Mouse (Mus musculus) embryonic facial prominence, embryonic 12.5 days (tissue): Measurements from ENCODE around the gene Bcas1. TPM values are rescaled to one million over a fixed set of nuclear protein-coding genes. Genes with fewer than 3 reads are reported as not detected.
"Not testable (repeated sequence)": the region's sequence is repeated elsewhere in the genome, so short reads cannot be mapped to it uniquely, and the experiment has no call there.

Experiments used
- ATAC-seq: fragments of 200-750 bp; cut with Nextera tagmentation; 2 replicates; pipeline ENCODE4 v1.8.0; 2017; ENCODE audit not compliant: insufficient number of reproducible peaks, insufficient read depth, low FRiP score, low TSS enrichment
- H3K27ac ChIP-seq: fragments of 300-500 bp; sonication (generic); 2 replicates; pipeline ENCODE4 v1.5.1; 2016; ENCODE audit warnings: mild to moderate bottlenecking
- H3K27me3 ChIP-seq: fragments of 300-500 bp; sonication (generic); 2 replicates; pipeline ENCODE4 v1.6.1; 2016; ENCODE audit warnings: mild to moderate bottlenecking, moderate library complexity
- H3K36me3 ChIP-seq: fragments of 300-500 bp; sonication (generic); 2 replicates; pipeline ENCODE4 v1.6.1; 2016; ENCODE audit warnings: mild to moderate bottlenecking
- H3K4me1 ChIP-seq: fragments of 300-500 bp; sonication (generic); 2 replicates; pipeline ENCODE4 v1.6.1; 2016
- H3K4me2 ChIP-seq: fragments of 300-500 bp; sonication (generic); replicated peaks from 2 replicates; pipeline ENCODE4 v1.6.1; 2016; ENCODE audit warnings: mild to moderate bottlenecking, moderate library complexity
- H3K4me3 ChIP-seq: fragments of 300-500 bp; sonication (generic); 2 replicates; pipeline ENCODE4 v1.5.1; 2016; ENCODE audit warnings: mild to moderate bottlenecking
- H3K9ac ChIP-seq: fragments of 300-500 bp; sonication (generic); 2 replicates; pipeline ENCODE4 v1.6.1; 2016; ENCODE audit warnings: mild to moderate bottlenecking, moderate library complexity
- H3K9me3 ChIP-seq: fragments of 300-500 bp; sonication (generic); 2 replicates; pipeline ENCODE4 v1.6.1; 2016; ENCODE audit warnings: mild to moderate bottlenecking, moderate library complexity
- WGBS: fragments of 180-500 bp; shearing (Covaris S2); methylation state at CpG from one replicate; pipeline ENCODE4 v1.1.7; 2016; 5-methylcytosine and 5-hydroxymethylcytosine counted together
- polyA plus RNA-seq: library from polyadenylated mRNA; unstranded; fragments of >200 nt; fragmentation: Nextera tagmentation; extraction: Ambion mirVana; gene quantifications from 2 replicates; pipeline ENCODE4 v1.2.1, GENCODE M21; 2016

The Bcas1 gene
- polyA plus RNA-seq, 1 experiment from 2014 or later = 1.3 TPM

- H3K9ac ChIP-seq, H3K27me3 ChIP-seq, H3K4me3 ChIP-seq, H3K27ac ChIP-seq, H3K36me3 ChIP-seq, H3K9me3 ChIP-seq, ATAC-seq, H3K4me2 ChIP-seq, H3K4me1 ChIP-seq: not testable (repeated sequence)
- 40% methylated on average over 3 of the region's 4 CpGs for WGBS
These were observed 26.2 kb upstream of the Bcas1 start for GRCm38 (mm10) chr2:170453809-170454208.

- Histone ChIP-seq H3K9ac (no peak overlapping the region), H3K36me3 (no peaks in the 10 kb centered on the region), H3K9me3 (no peaks in the 10 kb centered on the region), H3K4me1 (no peaks in the 10 kb centered on the region), H3K27me3 (no peaks in the 10 kb centered on the region), H3K4me2 (peak overlapping the region; percentile 18; the same call in 1 of the 2 replicates), H3K4me3 (no peak overlapping the region), H3K27ac (no peak overlapping the region)
- ATAC-seq = no peak
- WGBS = 8% methylated on average over 9 of the region's 9 CpGs
These were observed 23.3 kb upstream of the Bcas1 start for GRCm38 (mm10) chr2:170450933-170451332.

- ATAC-seq = no peak
- no peak overlapping the region for H3K9ac ChIP-seq
- WGBS = 72% methylated on average over 10 of the region's 10 CpGs
- H3K27ac ChIP-seq = no peak overlapping the region
- no peaks in the 10 kb centered on the region for H3K9me3 ChIP-seq
- H3K4me1 ChIP-seq = no peaks in the 10 kb centered on the region
- H3K36me3 ChIP-seq = no peaks in the 10 kb centered on the region
- no peak overlapping the region for H3K4me2 ChIP-seq
- H3K27me3 ChIP-seq = no peaks in the 10 kb centered on the region
- H3K4me3 ChIP-seq = no peak overlapping the region
These were observed 20.0 kb upstream of the Bcas1 start for GRCm38 (mm10) chr2:170447651-170448050.

- WGBS = 67% methylated on average over 5 of the region's 5 CpGs
- no peaks in the 10 kb centered on the region for H3K4me1 ChIP-seq
- no peak overlapping the region for H3K4me2 ChIP-seq
- no peak overlapping the region for H3K9ac ChIP-seq
- H3K27me3 ChIP-seq = no peaks in the 10 kb centered on the region
- H3K9me3 ChIP-seq = no peaks in the 10 kb centered on the region
- no peaks in the 10 kb centered on the region for H3K36me3 ChIP-seq
- ATAC-seq = no peak
- H3K4me3 ChIP-seq = no peak overlapping the region
- H3K27ac ChIP-seq = no peak overlapping the region
These were observed 19.3 kb upstream of the Bcas1 start for GRCm38 (mm10) chr2:170446843-170447383.

- H3K9me3 ChIP-seq = no peaks in the 10 kb centered on the region
- no peak overlapping the region for H3K4me3 ChIP-seq
- no peaks in the 10 kb centered on the region for H3K36me3 ChIP-seq
- H3K4me2 ChIP-seq = no peak overlapping the region
- H3K4me1 ChIP-seq = no peaks in the 10 kb centered on the region
- ATAC-seq = no peak
- H3K9ac ChIP-seq = no peak overlapping the region
- 84% methylated on average over 5 of the region's 5 CpGs for WGBS
- H3K27ac ChIP-seq = no peak overlapping the region
- H3K27me3 ChIP-seq = no peaks in the 10 kb centered on the region
These were observed 18.2 kb upstream of the Bcas1 start for GRCm38 (mm10) chr2:170445861-170446260.

- H3K27me3 ChIP-seq = no peaks in the 10 kb centered on the region
- H3K36me3 ChIP-seq = no peaks in the 10 kb centered on the region
- H3K4me3 ChIP-seq = no peak overlapping the region
- 0 out of 2 replicates have a peak, but pooled peaks cover 6% of the 10 kb centered on the region for H3K4me1 ChIP-seq
- H3K4me2 ChIP-seq = no peak overlapping the region
- no peaks in the 10 kb centered on the region for H3K9me3 ChIP-seq
- H3K27ac ChIP-seq = no peak overlapping the region
- ATAC-seq = no peak
- H3K9ac ChIP-seq = no peak overlapping the region
- 68% methylated on average over 3 of the region's 3 CpGs for WGBS
These were observed 14.9 kb upstream of the Bcas1 start for GRCm38 (mm10) chr2:170442535-170442934.

GRCm38 (mm10) chr2:170438782-170439181 lies 11.1 kb upstream of the Bcas1 start:
- Histone ChIP-seq H3K27me3 (no peaks in the 10 kb centered on the region), H3K9me3 (no peaks in the 10 kb centered on the region), H3K27ac (no peak overlapping the region), H3K36me3 (no peaks in the 10 kb centered on the region), H3K9ac (no peak overlapping the region), H3K4me2 (no peak overlapping the region; the same call in 1 of the 2 replicates), H3K4me1 (0 out of 2 replicates have a peak, but pooled peaks cover 10% of the 10 kb centered on the region), H3K4me3 (no peak overlapping the region)
- ATAC-seq = no peak
- 42% methylated on average over 13 of the region's 13 CpGs for WGBS

- no peak overlapping the region for H3K27ac ChIP-seq
- WGBS = 66% methylated on average over 4 of the region's 4 CpGs
- H3K4me3 ChIP-seq = no peak overlapping the region
- no peaks in the 10 kb centered on the region for H3K36me3 ChIP-seq
- no peaks in the 10 kb centered on the region for H3K27me3 ChIP-seq
- H3K9me3 ChIP-seq = no peaks in the 10 kb centered on the region
- H3K4me2 ChIP-seq = no peak overlapping the region
- no peak for ATAC-seq
- no peak overlapping the region for H3K9ac ChIP-seq
- H3K4me1 ChIP-seq = 0 out of 2 replicates have a peak, but pooled peaks cover 10% of the 10 kb centered on the region
These were observed 8.6 kb upstream of the Bcas1 start for GRCm38 (mm10) chr2:170436204-170436603.

- no peak for ATAC-seq
- WGBS = 54% methylated on average over 6 of the region's 6 CpGs
- Histone ChIP-seq H3K4me2 (no peak overlapping the region), H3K4me1 (0 out of 2 replicates have a peak, but pooled peaks cover 4% of the 10 kb centered on the region), H3K27me3 (no peaks in the 10 kb centered on the region), H3K9me3 (no peaks in the 10 kb centered on the region), H3K27ac (no peak overlapping the region), H3K36me3 (no peaks in the 10 kb centered on the region), H3K9ac (no peak overlapping the region), H3K4me3 (no peak overlapping the region)
These were observed 4.5 kb upstream of the Bcas1 start for GRCm38 (mm10) chr2:170432152-170432551.

- no peaks in the 10 kb centered on the region for H3K9me3 ChIP-seq
- no peak overlapping the region for H3K9ac ChIP-seq
- no peak overlapping the region for H3K4me2 ChIP-seq
- H3K27me3 ChIP-seq = no peaks in the 10 kb centered on the region
- no peak overlapping the region for H3K4me3 ChIP-seq
- no peaks in the 10 kb centered on the region for H3K36me3 ChIP-seq
- H3K27ac ChIP-seq = no peak overlapping the region
- ATAC-seq = no peak
- 65% methylated on average over 8 of the region's 8 CpGs for WGBS
- H3K4me1 ChIP-seq = no peaks in the 10 kb centered on the region
These were observed 1.3 kb upstream of the Bcas1 start for GRCm38 (mm10) chr2:170428966-170429365.

GRCm38 (mm10) chr2:170424131-170424530 lies 3.5 kb downstream of the Bcas1 start:
- Histone ChIP-seq H3K4me1 (no peaks in the 10 kb centered on the region), H3K9ac (no peak overlapping the region), H3K27me3 (no peaks in the 10 kb centered on the region), H3K36me3 (no peaks in the 10 kb centered on the region), H3K9me3 (no peaks in the 10 kb centered on the region), H3K4me2 (no peak overlapping the region), H3K27ac (no peak overlapping the region), H3K4me3 (no peak overlapping the region)
- no peak for ATAC-seq
- WGBS = 86% methylated on average over 3 of the region's 3 CpGs

GRCm38 (mm10) chr2:170421924-170422323 lies 5.7 kb downstream of the Bcas1 start:
- WGBS = 31% methylated on average over 4 of the region's 4 CpGs
- Histone ChIP-seq H3K4me1 (no peaks in the 10 kb centered on the region), H3K36me3 (no peaks in the 10 kb centered on the region), H3K4me2 (no peak overlapping the region), H3K4me3 (no peak overlapping the region), H3K9ac (no peak overlapping the region), H3K27ac (no peak overlapping the region), H3K27me3 (no peaks in the 10 kb centered on the region), H3K9me3 (no peaks in the 10 kb centered on the region)
- ATAC-seq = no peak
